ENCODE assay signal across 10 mouse cellular contexts in the genomic region with DNA sequence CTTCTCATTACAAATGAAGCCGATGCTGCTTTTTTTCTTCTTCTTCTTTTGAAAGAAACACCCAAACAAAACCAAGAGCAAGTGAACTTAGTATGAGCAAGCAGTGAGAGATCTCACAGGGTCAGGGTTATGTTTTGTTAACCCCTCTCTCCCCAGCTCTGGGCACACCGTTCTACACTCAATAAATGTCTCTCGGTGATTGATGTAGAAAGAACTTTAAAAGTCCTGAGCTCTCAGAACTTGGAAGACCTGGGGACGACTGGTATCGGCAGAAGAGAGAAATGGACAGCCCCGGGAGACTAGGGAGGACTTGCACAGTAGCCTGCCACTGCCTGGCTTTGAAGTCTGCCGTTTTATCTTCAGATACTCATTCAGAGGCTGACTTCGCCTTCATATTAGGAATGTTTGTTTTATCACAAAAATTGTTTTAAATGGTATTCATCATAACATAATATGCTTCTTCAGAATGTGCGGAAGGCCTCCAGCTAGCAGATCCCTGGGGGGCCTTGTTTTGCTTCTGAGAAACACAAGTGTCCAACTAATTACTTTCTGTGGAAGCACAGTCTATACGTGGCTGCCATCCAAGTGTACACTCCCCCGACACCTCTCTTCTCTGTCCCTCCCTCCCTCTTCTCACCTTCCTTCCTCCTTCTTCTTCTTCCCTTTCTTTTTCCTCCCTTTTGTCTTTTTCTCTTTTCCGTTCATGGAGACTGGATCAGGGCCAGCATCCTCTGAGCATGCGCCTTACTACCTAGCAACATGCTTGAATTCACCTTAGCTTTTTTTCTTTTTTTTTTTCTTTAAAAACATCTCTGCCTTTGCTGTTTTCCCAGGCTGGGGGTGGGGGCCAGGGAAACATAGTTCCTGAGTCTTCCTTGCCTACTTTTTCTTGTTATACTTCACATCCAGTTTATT.
DNase-seq lines count a peak whose midpoint lies in the region; ATAC-seq lines count a peak whose summit lies in the region.
"Had no signal": no experiment of that assay in that cellular context is flagged by ENCODE, and none has a peak within 500 bp of the region (broad histone marks: within the 10 kb centered on the region; RNA-seq: fewer than 3 reads in every experiment).

No protein-coding gene starts in this region.

- no peaks in the 10 kb centered on the region for H3K9me3 ChIP-seq in forebrain, embryonic 15.5 days
- H3K9me3 ChIP-seq in forebrain, embryonic 11.5 days (ENCODE audit: control insufficient read depth, low read length): no peaks in the 10 kb centered on the region
- no peaks in the 10 kb centered on the region for H3K9me3 ChIP-seq in kidney, embryonic 15.5 days (replicated peaks)

- ATAC-seq in forebrain, embryonic 15.5 days (replicated peaks): no peak
- ATAC-seq in forebrain, embryonic 11.5 days (replicated peaks; ENCODE audit: low FRiP score): no peak
- no peak for ATAC-seq in kidney, embryonic 15.5 days (replicated peaks; ENCODE audit: low FRiP score)
- ATAC-seq in erythroid progenitor cell, adult 5-6 weeks (replicated peaks; ENCODE audit: low FRiP score, poor library complexity, severe bottlenecking): no peak

- DNase-seq in forebrain, embryonic 11.5 days (ENCODE audit: low spot score): no peak
- DNase-seq in kidney, adult 11 months: no peak
- DNase-seq in right cerebral cortex, postnatal 4 days: peak; percentile 46
- DNase-seq in right cerebral cortex, postnatal 36 days (ENCODE audit: low spot score in 2 of 2): no peak
- DNase-seq in T-cell, adult 2 months (ENCODE audit: low spot score): no peak
- DNase-seq: cerebellum, adult 11 months; thymus, adult 18-20 months had no signal

- H3K4me3 ChIP-seq in forebrain, embryonic 15.5 days: no peak overlapping the region
- no peak overlapping the region for H3K4me3 ChIP-seq in forebrain, embryonic 11.5 days (ENCODE audit: low read depth, low read length)
- no peak overlapping the region for H3K4me3 ChIP-seq in kidney, embryonic 15.5 days (replicated peaks)

- 38% methylated on average over 13 of the region's 13 CpGs for WGBS in forebrain, embryonic 15.5 days
- 62% methylated on average over 13 of the region's 13 CpGs for WGBS in forebrain, embryonic 11.5 days
- WGBS in kidney, embryonic 15.5 days: 19% methylated on average over 13 of the region's 13 CpGs

- H3K4me2 ChIP-seq in forebrain, embryonic 15.5 days (replicated peaks): peak overlapping the region; percentile 19; the same call in 1 of the 2 replicates
- no peak overlapping the region for H3K4me2 ChIP-seq in forebrain, embryonic 11.5 days (ENCODE audit: low read depth, low read length, severe bottlenecking)
- H3K4me2 ChIP-seq in kidney, embryonic 15.5 days: peak overlapping the region; percentile 28

- H3K36me3 ChIP-seq in forebrain, embryonic 15.5 days: no peaks in the 10 kb centered on the region
- H3K36me3 ChIP-seq in forebrain, embryonic 11.5 days (ENCODE audit: control insufficient read depth, insufficient read depth, low read length): no peaks in the 10 kb centered on the region
- no peaks in the 10 kb centered on the region for H3K36me3 ChIP-seq in kidney, embryonic 15.5 days

- no peak overlapping the region for H3K27ac ChIP-seq in forebrain, embryonic 15.5 days (replicated peaks)
- no peak overlapping the region for H3K27ac ChIP-seq in forebrain, embryonic 11.5 days (ENCODE audit: low read depth, low read length)
- no peak overlapping the region for H3K27ac ChIP-seq in kidney, embryonic 15.5 days

- H3K27me3 ChIP-seq in forebrain, embryonic 15.5 days: no peaks in the 10 kb centered on the region
- no peaks in the 10 kb centered on the region for H3K27me3 ChIP-seq in forebrain, embryonic 11.5 days (ENCODE audit: control insufficient read depth, insufficient read depth, low read length)
- H3K27me3 ChIP-seq in kidney, embryonic 15.5 days: no peaks in the 10 kb centered on the region

- H3K4me1 ChIP-seq in forebrain, embryonic 15.5 days: peaks cover 7% of the 10 kb centered on the region; the same call in 1 of the 2 replicates
- H3K4me1 ChIP-seq in forebrain, embryonic 11.5 days (replicated peaks; ENCODE audit: control insufficient read depth, insufficient read depth, low read length): no peaks in the 10 kb centered on the region
- H3K4me1 ChIP-seq in kidney, embryonic 15.5 days: peaks cover 15% of the 10 kb centered on the region

- H3K9ac ChIP-seq in forebrain, embryonic 15.5 days (replicated peaks): 0 out of 2 replicates have a peak overlapping the region, but pooled peaks have one; percentile 15
- no peak overlapping the region for H3K9ac ChIP-seq in forebrain, embryonic 11.5 days (ENCODE audit: low read length)
- H3K9ac ChIP-seq in kidney, embryonic 15.5 days: no peak overlapping the region
